Mouse (Mus musculus): Measurements from ENCODE around the gene Noa1.

Noa1 gene

GRCm38 (mm10) chr5:77309924-77310772 lies at the start of gene Noa1, which contains the start of gene Polr2b:
TSS of gene Noa1 (minus strand) at chr5:77310084.
TSS of gene Polr2b (plus strand) at chr5:77310147.
- peak; percentile 97 for DNase-seq

- no peak for DNase-seq
Observed at GRCm38 (mm10) chr5:77358347-77358746, 48.5 kb upstream of the Noa1 start.

- no peak for DNase-seq
Observed at GRCm38 (mm10) chr5:77357405-77358149, 47.7 kb upstream of the Noa1 start.

DNA sequence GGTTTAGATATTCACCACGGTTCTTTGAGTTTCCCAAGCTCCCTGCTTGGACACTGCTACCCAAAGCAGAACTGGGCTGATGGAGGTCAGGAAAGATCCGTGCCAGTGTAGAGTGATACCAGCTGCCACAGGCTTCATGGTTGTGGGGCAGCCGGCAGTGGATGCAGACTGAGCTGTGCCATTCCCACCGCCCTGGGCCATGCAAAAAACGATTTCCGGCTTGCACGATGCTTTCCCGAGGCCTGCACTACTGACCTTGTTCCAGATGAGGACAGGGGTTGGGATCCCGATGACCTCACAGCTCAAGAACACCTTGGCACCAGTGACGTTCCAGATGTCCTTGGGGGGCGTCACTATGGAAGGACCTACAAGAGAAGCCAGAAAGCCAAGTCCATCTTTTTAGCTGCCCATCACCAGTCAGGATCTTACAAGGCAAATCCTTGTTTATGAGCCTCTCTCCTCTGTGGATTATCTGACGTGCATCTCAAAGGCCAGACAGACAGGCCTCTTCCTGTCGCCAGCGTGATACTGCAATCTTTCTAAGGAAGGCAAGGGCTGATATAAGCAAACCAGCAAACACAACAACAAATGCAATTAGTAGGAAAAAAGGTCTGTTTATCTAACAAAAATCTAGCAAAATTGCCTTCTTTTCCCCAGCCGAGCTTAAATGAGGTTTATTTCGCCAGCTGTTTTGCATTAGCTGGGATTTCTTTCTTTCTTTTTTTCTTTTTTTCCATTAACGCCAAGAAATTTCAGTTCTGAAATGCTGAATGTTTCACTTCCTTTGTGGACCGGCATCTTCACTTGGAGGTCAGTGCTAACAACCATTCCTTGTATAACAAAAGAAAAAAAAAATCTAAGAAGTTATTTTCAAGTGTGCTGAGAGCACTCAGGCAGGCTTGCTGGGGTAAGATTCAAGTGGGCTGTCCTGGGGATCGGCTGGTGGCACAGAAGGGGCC lies 45.7 kb upstream of the Noa1 start:
- DNase-seq: no peak

DNA sequence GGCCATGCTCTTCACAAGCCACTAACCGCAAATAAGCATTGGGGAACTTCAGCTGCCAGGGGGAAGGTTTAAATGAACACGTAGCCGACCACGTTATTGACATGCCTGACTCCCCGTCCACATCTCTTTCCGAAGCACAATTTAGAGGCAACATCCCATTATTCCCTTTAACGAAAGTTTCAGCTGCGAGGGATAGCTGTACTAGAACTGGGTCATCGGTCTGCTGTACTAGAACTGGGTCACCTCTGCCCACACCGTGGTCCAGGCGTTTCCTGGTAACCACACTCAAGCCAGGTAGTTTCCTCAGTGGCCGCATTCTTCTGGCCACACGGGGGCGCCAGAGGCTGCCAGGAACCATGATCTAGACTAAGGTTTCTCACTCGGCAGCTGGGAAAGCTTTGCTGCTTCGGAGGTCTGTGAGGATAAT lies 44.5 kb upstream of the Noa1 start:
- DNase-seq: peak; percentile 58

- no peak for DNase-seq
Observed at GRCm38 (mm10) chr5:77351691-77352090, 41.8 kb upstream of the Noa1 start.

GRCm38 (mm10) chr5:77349971-77350658 lies 40.2 kb upstream of the Noa1 start:
- DNase-seq: no peak

DNA sequence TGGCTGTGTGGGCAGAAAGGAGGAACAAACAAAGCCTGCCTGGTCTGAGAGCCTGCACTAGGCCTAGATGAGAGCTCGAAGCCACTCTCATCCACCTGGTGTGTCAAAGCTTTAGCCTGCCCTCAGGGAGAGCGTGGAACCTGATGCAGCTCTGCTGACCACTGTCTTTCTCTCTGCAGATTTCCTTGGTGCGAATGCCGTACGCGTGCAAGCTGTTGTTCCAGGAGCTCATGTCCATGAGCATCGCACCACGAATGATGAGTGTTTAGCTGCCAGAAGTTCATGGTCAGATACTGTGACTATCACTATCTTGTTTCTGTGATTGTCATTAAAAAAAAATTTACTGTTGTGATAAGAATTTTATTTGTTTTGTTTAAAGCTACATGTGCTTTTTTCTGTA lies 39.0 kb upstream of the Noa1 start:
- DNase-seq: no peak

DNA sequence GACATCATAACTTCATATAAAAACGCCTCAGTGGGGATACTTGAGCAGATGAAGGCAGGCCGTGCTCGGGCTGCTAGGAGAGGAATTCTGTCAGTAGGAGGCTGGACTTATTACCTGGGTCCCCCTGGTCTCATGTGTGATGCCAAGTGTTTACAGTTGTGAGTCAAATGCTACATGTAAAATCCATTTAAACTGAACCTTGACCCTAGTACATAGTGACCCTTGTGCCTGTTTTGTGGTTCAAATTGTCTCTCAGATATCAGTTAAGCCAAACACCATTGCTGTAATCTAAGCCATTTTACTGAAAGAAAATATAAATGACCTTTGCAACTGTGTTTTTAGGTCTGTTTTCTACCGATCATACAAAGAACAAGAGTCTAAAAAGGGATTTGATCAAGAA lies 30.1 kb upstream of the Noa1 start:
- DNase-seq: no peak

DNA sequence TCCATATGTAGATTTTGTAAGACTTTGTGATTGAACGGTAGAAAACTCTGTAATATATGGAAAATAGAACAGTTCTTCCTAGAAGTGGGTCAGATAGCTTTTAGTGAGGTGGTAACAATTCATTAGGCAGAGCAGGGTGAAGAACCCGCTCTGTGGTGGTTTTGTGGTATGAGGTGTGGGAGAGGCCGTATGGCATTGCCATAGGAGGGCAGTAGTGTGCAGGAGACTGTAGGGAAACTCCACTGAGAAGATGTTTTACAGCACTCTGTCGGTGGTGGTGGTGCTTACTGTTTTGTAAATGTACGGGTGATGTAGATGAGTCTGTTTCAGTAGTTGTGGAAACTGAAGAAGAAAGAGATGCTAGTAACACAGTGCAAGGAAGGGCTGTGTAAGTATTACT lies 20.3 kb upstream of the Noa1 start:
- DNase-seq: no peak

DNA sequence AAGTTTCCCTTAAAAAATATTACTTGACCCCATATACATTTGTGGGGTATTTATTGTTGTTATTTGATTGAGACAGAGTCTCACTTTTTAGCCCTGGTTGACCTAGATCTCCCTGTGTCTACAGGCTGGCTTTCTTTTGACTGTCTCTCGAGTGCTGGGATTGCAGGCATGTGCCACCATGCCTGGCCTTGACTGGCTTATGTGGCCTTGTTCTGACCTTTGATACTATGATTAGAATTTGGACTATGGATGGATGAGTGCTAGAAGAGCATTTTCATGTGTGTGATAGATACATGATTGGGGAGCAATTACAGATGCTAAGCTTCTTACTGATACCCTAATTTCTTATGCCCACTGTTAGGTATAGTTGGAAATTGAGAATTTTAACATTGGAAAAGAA lies 15.1 kb upstream of the Noa1 start:
- DNase-seq: no peak

- DNase-seq: no peak
Observed at GRCm38 (mm10) chr5:77314986-77315385, 5.1 kb upstream of the Noa1 start.

- DNase-seq: no peak
Observed at GRCm38 (mm10) chr5:77314206-77314605, 4.3 kb upstream of the Noa1 start.

- no peak for DNase-seq
Observed at GRCm38 (mm10) chr5:77309051-77309906, 605 bp downstream of the Noa1 start.

DNA sequence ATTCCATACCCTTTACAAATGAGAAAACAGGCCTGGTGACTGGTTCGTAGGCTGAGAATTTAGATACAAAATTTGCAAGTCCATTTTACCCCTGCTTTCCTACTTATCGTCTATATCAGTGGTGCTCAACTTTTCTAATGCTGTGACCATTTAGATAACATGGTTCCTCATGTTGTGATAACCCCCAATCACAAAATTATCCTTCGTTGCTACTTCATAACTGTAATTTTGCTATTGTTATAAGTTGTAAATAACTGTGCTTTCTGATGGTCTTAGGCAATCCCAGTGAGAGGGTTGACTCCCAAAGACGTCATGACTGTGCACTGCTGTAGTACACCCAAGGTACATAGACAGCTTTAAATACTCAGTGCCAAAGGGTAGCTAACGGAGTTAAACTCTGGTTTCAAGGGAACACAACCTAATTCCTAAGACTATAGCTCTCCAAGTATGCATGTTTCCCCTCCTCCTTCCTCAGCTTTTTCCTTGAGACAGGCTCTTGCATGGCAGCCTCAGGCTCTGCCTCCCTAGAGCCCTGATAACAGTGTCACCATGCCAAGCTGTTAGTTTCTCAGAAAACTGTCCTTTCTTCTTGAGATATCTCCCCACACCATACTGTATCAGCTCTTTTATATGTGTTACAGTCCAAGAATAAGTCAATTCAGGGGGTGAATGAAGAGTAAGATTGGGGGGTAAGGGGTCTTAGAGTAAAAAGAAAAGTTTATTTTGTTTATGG lies 1.9 kb downstream of the Noa1 start:
- DNase-seq: no peak

- DNase-seq: no peak
Observed at GRCm38 (mm10) chr5:77301296-77301903, 8.5 kb downstream of the Noa1 start.

DNA sequence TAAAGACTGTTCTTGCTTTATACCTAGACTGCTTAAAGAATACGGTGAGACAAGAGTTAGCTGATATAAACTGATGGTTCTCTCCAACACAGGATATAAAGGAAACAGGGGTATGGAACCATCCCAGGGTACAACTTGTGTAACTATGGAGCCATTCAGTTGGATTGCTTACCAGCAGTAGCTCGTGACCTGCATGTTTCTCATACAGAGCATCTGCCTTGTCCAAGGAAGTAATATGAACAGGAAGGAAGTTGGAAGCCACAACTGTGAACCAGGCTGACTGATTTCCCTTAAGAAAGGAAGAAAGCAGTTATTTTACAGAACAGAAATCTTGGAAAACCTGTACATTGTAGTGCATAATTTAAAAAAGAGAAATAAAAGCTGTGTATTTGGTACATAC lies 10.4 kb downstream of the Noa1 start:
- DNase-seq: no peak

DNA sequence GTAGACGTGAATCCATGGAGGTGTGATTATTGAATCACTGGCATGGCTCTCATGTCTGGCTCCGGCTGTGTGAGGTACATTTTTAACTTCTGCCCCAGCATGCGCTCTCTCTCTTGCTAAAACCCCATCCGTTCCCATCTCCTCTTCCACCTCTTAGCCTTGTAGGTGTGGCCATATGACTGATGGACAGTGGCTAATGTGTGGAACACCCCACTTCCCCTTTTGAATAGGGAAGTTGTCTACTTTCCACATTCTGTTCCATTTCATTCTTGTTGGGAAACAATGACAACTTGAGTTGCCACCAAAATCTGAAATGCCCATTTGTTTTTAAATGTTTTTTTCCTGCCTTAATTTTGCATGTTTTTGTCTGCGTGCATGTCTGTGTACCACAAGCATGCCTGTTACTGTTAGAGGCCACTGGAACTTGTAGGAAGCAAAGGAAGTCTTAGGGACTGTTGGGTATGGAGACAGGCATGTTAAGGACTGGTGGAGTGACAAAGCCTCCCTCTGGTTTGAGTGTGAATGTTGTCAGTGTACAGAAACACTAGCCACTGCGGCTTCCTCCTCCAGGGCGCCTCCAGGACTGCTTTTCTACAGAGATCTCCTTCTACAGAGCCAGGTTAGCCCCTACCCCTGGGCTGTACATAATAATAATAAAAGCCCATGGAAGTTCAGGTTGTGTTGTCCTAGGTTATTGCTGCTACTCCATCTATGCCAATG lies 16.9 kb downstream of the Noa1 start:
- DNase-seq: no peak

- no peak for DNase-seq
Observed at GRCm38 (mm10) chr5:77290606-77291005, 19.3 kb downstream of the Noa1 start.
